Mouse (Mus musculus): Measurements from ENCODE around the gene Serinc3. TPM values are rescaled to one million over a fixed set of nuclear protein-coding genes. Genes with fewer than 3 reads are reported as not detected.

Gene Serinc3
- total and polyA plus RNA-seq, 3 experiments = 345 to 611 (median 467) TPM

DNA sequence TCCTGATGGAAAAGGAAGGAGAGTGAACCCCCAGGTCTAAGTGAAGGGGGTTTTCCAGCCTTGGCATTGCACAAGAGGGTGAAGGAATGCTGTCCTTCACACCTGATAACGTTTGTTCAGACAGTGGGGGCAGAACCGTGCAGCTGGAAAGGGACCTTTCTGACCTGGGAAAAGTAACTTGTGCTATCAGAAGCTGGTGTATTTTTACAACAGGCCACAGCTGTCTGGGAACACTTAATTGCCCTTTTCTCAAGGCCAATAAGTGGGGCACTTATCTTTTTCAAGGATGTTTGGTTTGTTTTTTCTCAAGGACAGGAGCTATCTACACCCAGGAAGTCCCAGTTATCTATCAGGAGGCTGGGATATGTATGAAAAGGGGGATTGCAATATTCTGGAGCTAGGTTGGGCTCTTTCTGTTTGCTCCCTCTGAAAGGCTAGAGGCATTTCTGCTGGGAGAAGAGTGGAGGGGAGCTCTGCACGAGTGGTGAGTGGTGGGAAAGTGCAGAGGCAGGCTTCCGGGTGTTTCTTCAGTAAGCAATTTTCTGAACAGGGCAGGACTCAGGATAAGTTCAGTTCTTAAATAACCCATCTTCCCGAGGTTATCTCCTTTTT is 7.2 kb downstream of the Serinc3 start:
- peak overlapping the region; percentile 84 for H3K4me2 ChIP-seq (ENCODE audit: insufficient read depth, low read depth, poor library complexity, severe bottlenecking)
- dilution Hi-C loops (cut with MboI; ENCODE audit: extremely low pct_ligation_motif_present, extremely low pct_unique_long_range_greater_than_20kb, low sequenced_read_pairs) = no loop called here
- H3K79me2 ChIP-seq (replicated peaks; ENCODE audit: control insufficient read depth, extremely low read depth, insufficient read depth, poor library complexity, severe bottlenecking) = peaks cover 94% of the 10 kb centered on the region
- in situ Hi-C loops (cut with MboI; ENCODE audit: low pct_ligation_motif_present, low pct_unique_long_range_greater_than_20kb, low sequenced_read_pairs) = no loop called here
- H3K4me3 ChIP-seq (replicated peaks in 1 of 3; ENCODE audit: low read depth in 2 of 3, low read length in 2 of 3, poor library complexity in 1 of 3) = peak overlapping the region in 2 of 3 experiments; percentile 15 to 50
- H3K27ac ChIP-seq (ENCODE audit: insufficient read depth, low read depth) = peak overlapping the region; percentile 41
- H3K9ac ChIP-seq (ENCODE audit: insufficient read depth, low read depth) = peak overlapping the region; percentile 80; the same call in 1 of the 2 replicates
- H3K4me1 ChIP-seq (ENCODE audit: control insufficient read depth in 1 of 2, insufficient read depth in 2 of 2) = peaks cover 12 to 62% of the 10 kb centered on the region in 2 experiments
- TF ChIP-seq POLR2AphosphoS2 (IDR thresholded peaks at IDR 0.05; ENCODE audit: low read depth, low read length) (0 out of 2 replicates have a peak, but pooled peaks have one; percentile 18), MEF2A (IDR thresholded peaks at IDR 0.05; ENCODE audit: borderline replicate concordance, low read depth, low read length) (no peak), NRF1 (IDR thresholded peaks at IDR 0.05; ENCODE audit: low read depth, low read length) (no peak), ELF1 (IDR thresholded peaks at IDR 0.05; ENCODE audit: low read depth, low read length) (0 out of 2 replicates have a peak, but pooled peaks have one; percentile 14), UBTF (IDR thresholded peaks at IDR 0.05; ENCODE audit: low read depth, low read length) (no peak), KAT2A (IDR thresholded peaks at IDR 0.05; ENCODE audit: insufficient replicate concordance, low read length) (no peak)
- H3K27me3 ChIP-seq (replicated peaks) = no peaks in the 10 kb centered on the region
- no peak for DNase-seq (ENCODE audit: extremely low read depth)
- H3K9me3 ChIP-seq (replicated peaks; ENCODE audit: low read length) = no peaks in the 10 kb centered on the region
- H3K36me3 ChIP-seq (replicated peaks in 1 of 2; ENCODE audit: control insufficient read depth in 1 of 2, insufficient read depth in 1 of 2, low read length in 1 of 2) = peaks cover 64 to 80% of the 10 kb centered on the region in 2 experiments

DNA sequence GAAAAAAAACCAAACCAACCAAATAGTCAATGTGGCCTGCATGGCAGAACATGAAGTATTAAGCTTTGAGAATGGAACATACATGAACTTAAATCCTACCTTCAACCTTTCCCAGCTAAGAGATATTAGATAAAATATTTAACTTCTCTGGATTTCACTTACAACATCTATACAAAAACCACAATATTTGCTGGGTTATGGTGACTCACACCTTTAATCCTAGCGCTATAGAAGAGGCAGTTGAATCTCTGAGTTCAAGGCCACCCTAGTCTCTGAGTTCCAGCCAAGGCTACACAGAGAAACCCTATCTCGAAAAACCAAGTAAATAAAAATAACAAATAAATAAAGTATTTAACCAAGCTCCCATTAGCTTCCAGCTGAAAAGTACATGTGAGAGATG is 8.9 kb downstream of the Serinc3 start:
- Histone ChIP-seq H3K27ac (ENCODE audit: insufficient read depth, low read depth) (no peak overlapping the region; the same call in 1 of the 2 replicates), H3K27me3 (replicated peaks) (no peaks in the 10 kb centered on the region)

DNA sequence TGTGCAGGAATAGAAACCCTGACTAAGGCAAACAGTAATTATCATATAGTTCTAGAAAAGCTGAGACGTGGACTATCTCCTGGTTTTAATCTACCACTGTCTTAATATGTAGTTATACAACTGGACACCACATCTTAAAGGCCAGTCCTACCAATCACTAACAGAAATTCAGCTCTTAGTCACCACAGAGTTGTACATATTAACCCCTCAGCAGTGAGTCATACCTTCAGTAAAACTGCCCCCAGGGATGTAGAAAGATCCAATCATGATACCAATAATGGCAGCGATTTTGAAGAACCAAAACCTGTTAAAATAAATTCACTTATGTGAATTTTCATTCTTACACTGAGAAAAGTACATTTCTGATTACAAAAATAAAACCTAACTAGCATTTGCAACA is 10.7 kb downstream of the Serinc3 start:
- no peaks in the 10 kb centered on the region for H3K27me3 ChIP-seq (replicated peaks)
- no peak overlapping the region for H3K4me3 ChIP-seq (replicated peaks in 1 of 3; ENCODE audit: low read depth in 2 of 3, low read length in 2 of 3, poor library complexity in 1 of 3)
- no peaks in the 10 kb centered on the region for H3K9me3 ChIP-seq (replicated peaks; ENCODE audit: low read length)
- no peak overlapping the region for H3K9ac ChIP-seq (ENCODE audit: insufficient read depth, low read depth)
- TF ChIP-seq MYC (IDR thresholded peaks at IDR 0.05; ENCODE audit: low read depth, low read length) (no peak), IRF4 (IDR thresholded peaks at IDR 0.05; ENCODE audit: low read depth, low read length) (0 out of 2 replicates have a peak, but pooled peaks have one; percentile 11)
- dilution Hi-C loops (cut with MboI; ENCODE audit: extremely low pct_ligation_motif_present, extremely low pct_unique_long_range_greater_than_20kb, low sequenced_read_pairs) = no loop called here
- peaks cover 93% of the 10 kb centered on the region for H3K79me2 ChIP-seq (replicated peaks; ENCODE audit: control insufficient read depth, extremely low read depth, insufficient read depth, poor library complexity, severe bottlenecking)
- H3K4me2 ChIP-seq (ENCODE audit: insufficient read depth, low read depth, poor library complexity, severe bottlenecking) = no peak overlapping the region
- in situ Hi-C loops (cut with MboI; ENCODE audit: low pct_ligation_motif_present, low pct_unique_long_range_greater_than_20kb, low sequenced_read_pairs) = no loop called here
- H3K27ac ChIP-seq (ENCODE audit: insufficient read depth, low read depth) = no peak overlapping the region
- peaks cover 85 to 95% of the 10 kb centered on the region in 2 experiments for H3K36me3 ChIP-seq (replicated peaks in 1 of 2; ENCODE audit: control insufficient read depth in 1 of 2, insufficient read depth in 1 of 2, low read length in 1 of 2)
- H3K4me1 ChIP-seq (ENCODE audit: control insufficient read depth in 1 of 2, insufficient read depth in 2 of 2) = peaks cover 12 to 48% of the 10 kb centered on the region in 2 experiments
- no peak for DNase-seq (ENCODE audit: extremely low read depth)

More for the DNA sequence above, 8.9 kb downstream of the Serinc3 start:
- Histone ChIP-seq H3K9ac (ENCODE audit: insufficient read depth, low read depth) (no peak overlapping the region), H3K36me3 (replicated peaks in 1 of 2; ENCODE audit: control insufficient read depth in 1 of 2, insufficient read depth in 1 of 2, low read length in 1 of 2) (peaks cover 79 to 92% of the 10 kb centered on the region in 2 experiments), H3K79me2 (replicated peaks; ENCODE audit: control insufficient read depth, extremely low read depth, insufficient read depth, poor library complexity, severe bottlenecking) (peaks cover 95% of the 10 kb centered on the region), H3K4me2 (ENCODE audit: insufficient read depth, low read depth, poor library complexity, severe bottlenecking) (no peak overlapping the region), H3K4me1 (ENCODE audit: control insufficient read depth in 1 of 2, insufficient read depth in 2 of 2) (peaks cover 12 to 58% of the 10 kb centered on the region in 2 experiments), H3K9me3 (replicated peaks; ENCODE audit: low read length) (no peaks in the 10 kb centered on the region), H3K4me3 (replicated peaks in 1 of 3; ENCODE audit: low read depth in 2 of 3, low read length in 2 of 3, poor library complexity in 1 of 3) (no peak overlapping the region)
- dilution Hi-C loops (cut with MboI; ENCODE audit: extremely low pct_ligation_motif_present, extremely low pct_unique_long_range_greater_than_20kb, low sequenced_read_pairs) (no loop called here), in situ Hi-C loops (cut with MboI; ENCODE audit: low pct_ligation_motif_present, low pct_unique_long_range_greater_than_20kb, low sequenced_read_pairs) (no loop called here)
- no peak for DNase-seq (ENCODE audit: extremely low read depth)
- TF ChIP-seq RCOR1 (conservative IDR thresholded peaks at IDR 0.05; ENCODE audit: low read depth, low read length) = no peak

Data from CH12.LX (cell line).